Mouse (Mus musculus) lung, postnatal 0 days (tissue): ENCODE data around the gene Cd47. TPM values are rescaled to one million over a fixed set of nuclear protein-coding genes. Genes with fewer than 3 reads are reported as not detected.
"Not testable (repeated sequence)": the region's sequence is repeated elsewhere in the genome, so short reads cannot be mapped to it uniquely, and the experiment has no call there.

Experiments
- ATAC-seq: fragments of 200-750 bp; cut with Nextera tagmentation; 2 replicates; pipeline ENCODE4 v1.8.0; 2017; ENCODE audit warnings: moderate library complexity
- DNase-seq: peaks from one replicate; pipeline ENCODE4 v3.0.0-alpha.2; 2016; ENCODE audit warnings: low spot score
- H3K27ac ChIP-seq: fragments of 300-500 bp; sonication (generic); 2 replicates; pipeline ENCODE4 v1.5.1; 2014; ENCODE audit warnings: antibody characterized with exemption, mild to moderate bottlenecking, low read length, mixed read lengths
- H3K27me3 ChIP-seq: fragments of 300-500 bp; sonication (generic); replicated peaks from 2 replicates; pipeline ENCODE4 v1.6.1; 2014; ENCODE audit warnings: low read length, mixed read lengths; ENCODE audit not compliant: insufficient read depth
- H3K36me3 ChIP-seq: fragments of 300-500 bp; sonication (generic); 2 replicates; pipeline ENCODE4 v1.6.1; 2014; ENCODE audit warnings: low read length, mixed read lengths; ENCODE audit not compliant: insufficient read depth
- H3K4me1 ChIP-seq: fragments of 300-500 bp; sonication (generic); 2 replicates; pipeline ENCODE4 v1.6.1; 2014; ENCODE audit warnings: antibody characterized with exemption, low read depth, low read length, mixed read lengths; ENCODE audit not compliant: insufficient read depth
- H3K4me2 ChIP-seq: fragments of 300-500 bp; sonication (generic); replicated peaks from 2 replicates; pipeline ENCODE4 v1.6.1; 2014; ENCODE audit warnings: low read depth, mild to moderate bottlenecking, low read length, moderate library complexity, mixed read lengths
- H3K4me3 ChIP-seq: fragments of 300-500 bp; sonication (generic); 2 replicates; pipeline ENCODE4 v1.5.1; 2014; ENCODE audit warnings: low read depth, low read length
- H3K9ac ChIP-seq: fragments of 300-500 bp; sonication (generic); replicated peaks from 2 replicates; pipeline ENCODE4 v1.6.1; 2014; ENCODE audit warnings: low read depth, mild to moderate bottlenecking
- H3K9me3 ChIP-seq: fragments of 300-500 bp; sonication (generic); 2 replicates; pipeline ENCODE4 v1.6.1; 2016; ENCODE audit warnings: low read length, mixed read lengths
- CTCF ChIP-seq: IDR thresholded peaks from 2 replicates; pipeline ENCODE4 v1.5.1; 2016; ENCODE audit warnings: antibody characterized with exemption, mild to moderate bottlenecking
- EP300 ChIP-seq: IDR thresholded peaks from 2 replicates; pipeline ENCODE4 v1.6.1; 2016; ENCODE audit warnings: antibody characterized with exemption, mild to moderate bottlenecking, control low read depth
- WGBS: fragments of 180-500 bp; shearing (Covaris S2); extraction: QIAGEN DNeasy Blood & Tissue Kit; methylation state at CpG from one replicate; pipeline ENCODE4 v1.1.7; 2014; 5-methylcytosine and 5-hydroxymethylcytosine counted together
- polyA plus RNA-seq: library from polyadenylated mRNA; unstranded; fragments of >200 nt; fragmentation: Nextera tagmentation; extraction: Ambion mirVana; gene quantifications from 2 replicates; pipeline ENCODE4 v1.2.1, GENCODE M21; 2015

The Cd47 gene
- polyA plus RNA-seq, 1 experiment from 2014 or later, result 219 TPM

DNA sequence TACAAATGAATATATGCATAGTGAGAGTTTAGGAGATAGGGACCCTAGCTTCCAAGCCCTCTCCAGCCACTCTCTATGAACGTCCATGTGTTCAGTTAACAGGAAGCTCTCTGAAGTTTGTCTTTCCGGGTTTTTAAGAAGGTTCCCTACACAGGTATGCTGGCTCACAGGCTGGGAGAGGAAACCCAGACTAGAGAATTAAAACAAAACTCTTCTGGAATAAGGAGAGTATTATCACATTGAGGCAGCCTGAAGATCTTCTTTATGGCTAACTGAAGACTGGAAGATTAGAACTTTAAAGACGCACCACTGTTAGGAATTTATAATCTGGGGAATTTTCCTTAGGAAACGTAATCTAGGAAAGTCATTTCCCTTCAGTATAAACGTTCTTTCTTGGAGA lies 17.8 kb downstream of the Cd47 start:
- TF ChIP-seq EP300 (no peak), CTCF (no peak)
- no peaks in the 10 kb centered on the region for H3K4me1 ChIP-seq
- DNase-seq, result no peak
- no peak for ATAC-seq
- H3K9ac ChIP-seq, result no peak overlapping the region
- H3K27ac ChIP-seq, result no peak overlapping the region
- no peak overlapping the region for H3K4me2 ChIP-seq
- 62% methylated on average over 5 of the region's 5 CpGs for WGBS
- no peaks in the 10 kb centered on the region for H3K9me3 ChIP-seq
- H3K4me3 ChIP-seq, result no peak overlapping the region
- H3K36me3 ChIP-seq, result no peaks in the 10 kb centered on the region
- H3K27me3 ChIP-seq, result no peaks in the 10 kb centered on the region

DNA sequence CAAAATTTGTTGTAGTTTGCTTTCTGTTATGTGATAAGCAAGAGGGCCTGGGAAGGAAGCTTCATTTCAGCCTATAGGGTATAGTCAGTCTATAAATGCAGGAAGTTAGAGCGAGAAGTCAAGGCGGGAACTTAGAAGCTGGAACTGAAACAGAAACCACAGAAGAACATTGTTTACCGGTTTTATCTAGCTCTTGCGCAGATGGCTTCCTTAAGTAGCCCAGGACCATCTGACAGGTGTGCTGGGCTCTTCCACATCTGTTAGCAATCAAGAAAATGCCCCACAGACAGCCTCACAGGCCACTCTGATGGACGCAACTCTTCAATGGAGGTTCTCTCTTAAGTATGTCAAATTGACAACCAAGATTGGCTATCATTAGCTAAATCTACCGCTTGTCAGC lies 18.3 kb downstream of the Cd47 start:
- Histone ChIP-seq H3K4me1 (no peaks in the 10 kb centered on the region), H3K36me3 (no peaks in the 10 kb centered on the region), H3K4me3 (no peak overlapping the region), H3K9ac (no peak overlapping the region), H3K9me3 (no peaks in the 10 kb centered on the region), H3K27ac (no peak overlapping the region), H3K27me3 (no peaks in the 10 kb centered on the region), H3K4me2 (no peak overlapping the region)
- 56% methylated on average over 6 of the region's 6 CpGs for WGBS
- TF ChIP-seq EP300, result no peak
- TF ChIP-seq CTCF, result no peak
- ATAC-seq (no peak), DNase-seq (peak; percentile 62)

DNA sequence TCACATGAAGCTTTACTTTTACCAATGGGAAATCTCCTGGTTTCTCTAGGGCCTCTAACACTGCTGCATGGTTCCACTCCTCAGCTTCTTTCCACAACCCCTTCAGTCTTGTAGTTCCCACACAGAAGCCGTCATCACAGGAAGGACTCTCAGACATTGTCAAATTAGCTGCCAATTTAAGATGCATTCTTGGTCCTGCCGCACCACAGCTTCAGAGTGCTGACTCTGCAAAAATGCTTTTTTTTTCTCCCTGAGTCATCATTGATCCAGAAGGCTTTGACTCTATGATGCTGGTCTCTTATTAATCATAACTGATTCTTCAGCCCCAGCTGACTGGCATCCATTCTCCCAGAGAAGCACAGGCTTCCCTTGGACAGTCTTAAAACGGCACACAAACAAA lies 19.2 kb downstream of the Cd47 start:
- H3K27me3 ChIP-seq, result no peaks in the 10 kb centered on the region
- H3K9ac ChIP-seq, result no peak overlapping the region
- no peak overlapping the region for H3K4me3 ChIP-seq
- DNase-seq, result no peak
- no peak overlapping the region for H3K27ac ChIP-seq
- WGBS, result 66% methylated on average over 3 of the region's 3 CpGs
- TF ChIP-seq EP300 (no peak), CTCF (no peak)
- ATAC-seq, result no peak
- H3K9me3 ChIP-seq, result no peaks in the 10 kb centered on the region
- no peaks in the 10 kb centered on the region for H3K36me3 ChIP-seq
- no peaks in the 10 kb centered on the region for H3K4me1 ChIP-seq
- no peak overlapping the region for H3K4me2 ChIP-seq

DNA sequence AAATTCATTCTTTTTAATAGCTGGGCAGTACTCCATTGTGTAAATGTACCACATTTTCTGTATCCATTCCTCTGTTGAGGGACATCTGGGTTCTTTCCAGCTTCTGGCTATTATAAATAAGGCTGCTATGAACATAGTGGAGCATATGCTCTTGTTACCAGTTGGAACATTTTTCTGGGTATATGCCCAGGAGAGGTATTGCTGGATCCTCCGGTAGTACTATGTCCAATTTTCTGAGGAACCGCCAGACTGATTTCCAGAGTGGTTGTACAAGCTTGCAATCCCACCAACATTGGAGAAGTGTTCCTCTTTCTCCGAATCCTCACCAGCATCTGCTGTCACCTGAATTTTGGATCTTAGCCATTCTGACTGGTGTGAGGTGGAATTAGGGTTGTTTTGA lies 30.6 kb downstream of the Cd47 start:
- H3K27me3 ChIP-seq, ATAC-seq, H3K9ac ChIP-seq, H3K27ac ChIP-seq, H3K9me3 ChIP-seq, DNase-seq, H3K4me3 ChIP-seq, H3K4me1 ChIP-seq, H3K36me3 ChIP-seq, H3K4me2 ChIP-seq: not testable (repeated sequence)
- 96% methylated on average over 3 of the region's 3 CpGs for WGBS

DNA sequence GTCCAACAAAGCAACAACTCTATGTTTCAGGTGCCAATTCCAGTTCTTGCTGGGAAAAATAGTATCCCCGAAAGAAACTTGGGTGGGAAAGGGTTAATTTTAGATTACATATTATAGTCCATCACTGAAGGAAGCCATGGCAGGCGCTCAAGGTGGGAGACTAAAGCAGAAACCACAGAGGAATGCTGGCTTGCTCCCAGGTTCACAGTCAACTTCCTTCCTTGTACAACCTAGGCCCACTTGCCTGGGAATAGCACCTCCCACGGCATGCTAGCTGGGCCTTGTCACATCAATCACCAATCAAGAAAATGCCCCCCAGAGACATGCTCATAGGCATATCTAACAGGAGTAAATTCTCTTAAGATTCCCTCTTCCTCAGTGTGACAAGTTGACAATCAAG lies 32.0 kb downstream of the Cd47 start:
- H3K27ac ChIP-seq, result no peak overlapping the region
- no peak for DNase-seq
- no peaks in the 10 kb centered on the region for H3K27me3 ChIP-seq
- no peaks in the 10 kb centered on the region for H3K36me3 ChIP-seq
- no peak for ATAC-seq
- 0 out of 2 replicates have a peak, but pooled peaks cover 6% of the 10 kb centered on the region for H3K4me1 ChIP-seq
- no peak overlapping the region for H3K4me3 ChIP-seq
- H3K9me3 ChIP-seq, result no peaks in the 10 kb centered on the region
- no peak overlapping the region for H3K9ac ChIP-seq
- no peak for TF ChIP-seq CTCF
- TF ChIP-seq EP300, result no peak
- H3K4me2 ChIP-seq, result no peak overlapping the region
- 50% methylated on average over 3 of the region's 3 CpGs for WGBS

DNA sequence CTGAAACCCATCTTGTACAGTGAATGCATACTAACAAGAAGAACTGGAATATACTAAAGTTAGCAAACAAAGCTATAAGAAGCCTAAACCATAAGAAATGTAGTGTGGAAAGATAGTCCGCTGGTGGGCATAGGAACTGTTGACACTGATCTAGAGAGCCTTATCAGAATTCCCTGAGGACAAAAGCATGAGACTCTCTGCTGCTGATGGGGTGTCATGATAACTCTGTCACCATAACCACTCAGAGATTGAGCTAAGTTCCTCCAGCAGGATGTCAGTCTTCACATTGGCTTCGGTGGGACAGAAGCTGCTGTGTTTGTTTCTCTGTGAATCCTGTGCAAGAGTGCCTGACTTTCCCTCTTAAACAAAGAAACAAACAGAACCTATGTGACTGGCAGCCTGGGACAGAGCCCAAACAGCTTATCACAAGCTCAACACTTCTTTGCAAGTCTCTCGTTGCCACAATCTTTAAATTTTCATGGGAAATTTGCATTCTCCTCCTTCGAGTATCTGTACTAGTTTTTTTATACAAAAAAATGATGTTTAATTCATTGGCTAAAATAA lies 33.9 kb downstream of the Cd47 start:
- H3K4me3 ChIP-seq, result no peak overlapping the region
- H3K27me3 ChIP-seq, result no peaks in the 10 kb centered on the region
- H3K9ac ChIP-seq, result no peak overlapping the region
- 0 out of 2 replicates have a peak, but pooled peaks cover 6% of the 10 kb centered on the region for H3K4me1 ChIP-seq
- no peak for ATAC-seq
- WGBS, result 13% methylated on average over 4 of the region's 4 CpGs
- no peak overlapping the region for H3K4me2 ChIP-seq
- H3K9me3 ChIP-seq, result no peaks in the 10 kb centered on the region
- no peak overlapping the region for H3K27ac ChIP-seq
- DNase-seq, result no peak
- TF ChIP-seq CTCF (peak; percentile 6; the same call in 1 of the 2 replicates), EP300 (no peak)
- no peaks in the 10 kb centered on the region for H3K36me3 ChIP-seq

DNA sequence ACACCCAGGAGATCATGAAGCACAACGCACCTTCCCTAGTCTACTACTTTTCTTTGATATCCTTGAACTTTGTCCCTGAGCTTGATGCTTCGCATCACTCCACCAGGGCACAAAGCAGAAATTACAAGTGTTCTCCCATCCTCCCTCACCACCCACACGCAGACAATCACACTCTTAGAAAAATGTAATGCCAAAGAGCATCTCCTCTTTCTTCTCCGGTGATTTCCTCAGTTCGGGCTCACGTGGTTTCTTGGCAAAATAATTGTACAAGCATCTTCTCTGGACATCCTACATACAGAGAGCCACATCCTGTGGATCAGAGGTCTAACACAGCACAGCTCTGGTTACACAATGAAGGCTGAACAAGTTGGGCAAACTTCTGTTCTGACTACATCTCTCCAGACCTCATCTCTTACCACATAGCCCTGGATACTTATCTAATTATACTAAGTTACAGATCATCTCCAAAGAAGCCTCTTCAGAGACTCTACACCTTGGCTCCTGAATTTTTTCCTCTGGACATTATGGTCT lies 36.4 kb downstream of the Cd47 start:
- H3K9ac ChIP-seq, result no peak overlapping the region
- H3K27me3 ChIP-seq, result no peaks in the 10 kb centered on the region
- no peaks in the 10 kb centered on the region for H3K9me3 ChIP-seq
- H3K27ac ChIP-seq, result no peak overlapping the region
- DNase-seq (peak; percentile 30), ATAC-seq (no peak)
- no peak overlapping the region for H3K4me2 ChIP-seq
- H3K4me3 ChIP-seq, result no peak overlapping the region
- H3K36me3 ChIP-seq, result no peaks in the 10 kb centered on the region
- TF ChIP-seq CTCF (no peak), EP300 (peak; percentile 42; the same call in 1 of the 2 replicates)
- WGBS, result 81% methylated on average over 6 of the region's 6 CpGs
- H3K4me1 ChIP-seq, result 0 out of 2 replicates have a peak, but pooled peaks cover 6% of the 10 kb centered on the region
